Mouse (Mus musculus) forebrain, embryonic 14.5 days (tissue): ENCODE measurements at regions not wholly inside any gene's neighbourhood (a gene's known extent, or its start where the extent isn't known, plus 50 kb on each side); places are given as distances from the start of the nearest gene placed in this dataset.
A peak's percentile ranks its signal among the peaks of the same experiment; 100 is the strongest.

Source experiments
- ATAC-seq: fragments of 200-750 bp; cut with Nextera tagmentation; 2 replicates; pipeline ENCODE4 v1.8.0; 2017; ENCODE audit warnings: mild to moderate bottlenecking, moderate library complexity
- DNase-seq: peaks from one replicate; pipeline ENCODE4 v3.0.0-alpha.2; 2015; ENCODE audit warnings: low spot score
- H3K27ac ChIP-seq: fragments of 300-500 bp; sonication (generic); 2 replicates; pipeline ENCODE4 v1.5.1; 2014; ENCODE audit warnings: low read depth, mild to moderate bottlenecking, control low read depth, low read length, moderate library complexity
- H3K27me3 ChIP-seq: fragments of 300-500 bp; sonication (generic); replicated peaks from 2 replicates; pipeline ENCODE4 v1.6.1; 2014; ENCODE audit warnings: low read length, control low read depth, mixed read lengths; ENCODE audit not compliant: control insufficient read depth, insufficient read depth
- H3K36me3 ChIP-seq: fragments of 300-500 bp; sonication (generic); 2 replicates; pipeline ENCODE4 v1.6.1; 2014; ENCODE audit warnings: low read length, control low read depth; ENCODE audit not compliant: control insufficient read depth, insufficient read depth
- H3K4me1 ChIP-seq: fragments of 300-500 bp; sonication (generic); 2 replicates; pipeline ENCODE4 v1.6.1; 2014; ENCODE audit warnings: antibody characterized with exemption, low read length, control low read depth; ENCODE audit not compliant: control insufficient read depth, insufficient read depth
- H3K4me2 ChIP-seq: fragments of 300-500 bp; sonication (generic); 2 replicates; pipeline ENCODE4 v1.6.1; 2014; ENCODE audit warnings: mild to moderate bottlenecking, control low read depth, low read length
- H3K4me3 ChIP-seq: fragments of 300-500 bp; sonication (generic); 2 replicates; pipeline ENCODE4 v1.5.1; 2014; ENCODE audit warnings: low read depth, low read length, control low read depth
- H3K9ac ChIP-seq: fragments of 300-500 bp; sonication (generic); 2 replicates; pipeline ENCODE4 v1.6.1; 2014; ENCODE audit warnings: mild to moderate bottlenecking, low read length, control low read depth, moderate library complexity
- H3K9me3 ChIP-seq: fragments of 300-500 bp; sonication (generic); replicated peaks from 2 replicates; pipeline ENCODE4 v1.6.1; 2016; ENCODE audit warnings: low read length, control low read depth, mixed read lengths; ENCODE audit not compliant: control insufficient read depth
- WGBS: fragments of 180-500 bp; shearing (Covaris S2); extraction: QIAGEN DNeasy Blood & Tissue Kit; methylation state at CpG from one replicate; pipeline ENCODE4 v1.1.7; 2014; 5-methylcytosine and 5-hydroxymethylcytosine counted together

DNA sequence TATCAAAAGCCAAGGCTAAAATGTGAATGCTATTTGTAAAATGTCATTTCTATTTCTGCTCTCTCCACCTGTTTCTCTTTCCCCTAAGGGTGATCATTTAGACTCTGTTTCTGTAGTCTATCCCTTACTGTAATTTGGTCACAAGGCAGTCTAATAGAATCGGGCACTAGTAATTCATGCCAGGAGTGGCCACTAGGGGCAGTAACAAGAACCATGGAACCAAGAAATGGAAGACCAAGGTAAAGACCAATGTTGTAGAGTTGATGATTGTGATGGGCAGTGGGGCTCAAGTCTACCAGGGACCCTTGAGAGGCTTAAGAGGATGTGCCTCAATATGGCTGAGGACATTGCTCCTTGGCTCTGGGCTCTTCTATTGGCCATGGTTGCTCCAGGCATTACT lies 180.5 kb upstream of the Eif4g2 start:
- no peak overlapping the region for H3K27ac ChIP-seq
- H3K9me3 ChIP-seq, result no peaks in the 10 kb centered on the region
- H3K4me3 ChIP-seq, result no peak overlapping the region
- WGBS, result 83% methylated on average over 1 of the region's 1 CpGs
- H3K4me1 ChIP-seq, result no peaks in the 10 kb centered on the region
- H3K27me3 ChIP-seq, result no peaks in the 10 kb centered on the region
- H3K9ac ChIP-seq, result no peak overlapping the region
- ATAC-seq (no peak), DNase-seq (no peak)
- H3K36me3 ChIP-seq, result no peaks in the 10 kb centered on the region
- no peak overlapping the region for H3K4me2 ChIP-seq

DNA sequence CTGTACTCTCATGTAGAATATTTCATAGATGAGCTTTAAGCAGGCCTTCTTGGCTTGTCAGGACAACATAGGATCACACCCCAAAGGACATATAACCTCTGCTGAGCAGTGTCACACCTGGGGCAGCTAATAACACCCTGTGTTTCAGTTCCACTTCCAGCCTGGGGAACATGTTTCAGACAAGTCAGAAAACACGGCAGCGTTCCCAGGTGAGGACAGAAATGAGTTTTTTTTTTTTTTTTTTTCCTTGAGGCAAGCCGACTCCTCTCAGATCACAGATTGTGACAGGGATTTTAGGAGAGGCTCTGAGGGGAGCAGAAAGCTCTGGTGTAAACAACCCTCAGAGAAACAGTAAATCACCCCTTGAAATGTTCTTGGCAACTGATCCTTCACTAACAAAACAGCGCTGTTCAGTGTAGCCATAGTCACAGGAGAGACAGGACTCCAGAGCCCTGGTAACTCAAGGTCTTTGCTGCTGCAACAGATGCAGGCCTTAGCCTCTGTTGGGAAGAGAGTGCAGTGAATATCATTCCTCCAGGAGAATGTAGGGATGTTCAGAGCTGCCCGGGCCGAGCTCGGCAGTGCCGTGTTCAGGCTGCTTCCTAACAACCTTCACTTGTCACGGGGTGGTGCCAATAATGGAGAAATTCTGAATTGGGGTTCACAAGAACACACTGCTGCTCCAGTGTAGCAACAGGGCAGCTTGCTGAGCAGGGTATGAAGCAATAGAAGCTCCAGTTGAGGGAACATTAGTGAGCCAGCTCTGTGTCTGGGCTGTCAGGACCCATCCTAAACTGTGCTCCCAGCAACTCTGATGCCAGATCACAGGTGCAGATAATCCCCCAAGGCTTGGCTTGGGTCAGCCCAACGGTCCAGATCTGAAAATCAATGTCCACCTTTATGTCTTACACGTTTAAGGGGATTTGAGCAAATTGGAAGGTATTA lies 177.1 kb upstream of the Eif4g2 start:
- no peak for DNase-seq
- H3K36me3 ChIP-seq, result no peaks in the 10 kb centered on the region

DNA sequence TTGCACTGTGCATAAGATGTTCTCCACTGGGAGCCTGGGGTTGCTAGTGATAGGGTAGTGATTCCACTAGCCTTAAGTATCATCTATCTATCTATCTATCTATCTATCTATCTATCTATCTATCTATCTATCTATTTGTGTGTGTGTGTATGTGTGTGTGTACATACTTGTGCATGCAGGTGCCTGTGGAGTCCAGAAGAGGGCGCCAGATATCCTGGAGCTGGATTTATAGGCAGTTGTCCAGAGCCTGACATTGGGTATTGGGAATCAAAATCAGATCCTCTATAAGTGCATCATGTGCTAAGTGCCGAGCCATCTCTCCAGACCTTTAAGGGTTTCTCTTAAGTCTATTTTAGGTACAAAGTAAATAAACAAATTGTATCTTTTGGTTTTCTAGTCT lies 175.0 kb upstream of the Eif4g2 start:
- no peak overlapping the region for H3K4me3 ChIP-seq
- no peak overlapping the region for H3K9ac ChIP-seq
- no peaks in the 10 kb centered on the region for H3K9me3 ChIP-seq
- no peaks in the 10 kb centered on the region for H3K4me1 ChIP-seq
- no peaks in the 10 kb centered on the region for H3K36me3 ChIP-seq
- DNase-seq (no peak), ATAC-seq (no peak)
- no peak overlapping the region for H3K27ac ChIP-seq
- 86% methylated on average over 2 of the region's 2 CpGs for WGBS
- H3K27me3 ChIP-seq, result no peaks in the 10 kb centered on the region
- no peak overlapping the region for H3K4me2 ChIP-seq

More for the DNA sequence above, 177.1 kb upstream of the Eif4g2 start:
- no peak overlapping the region for H3K27ac ChIP-seq
- no peaks in the 10 kb centered on the region for H3K27me3 ChIP-seq
- 81% methylated on average over 11 of the region's 11 CpGs for WGBS
- H3K9me3 ChIP-seq, result no peaks in the 10 kb centered on the region
- H3K4me1 ChIP-seq, result no peaks in the 10 kb centered on the region
- no peak overlapping the region for H3K9ac ChIP-seq
- ATAC-seq, result no peak
- H3K4me2 ChIP-seq, result no peak overlapping the region
- H3K4me3 ChIP-seq, result no peak overlapping the region

DNA sequence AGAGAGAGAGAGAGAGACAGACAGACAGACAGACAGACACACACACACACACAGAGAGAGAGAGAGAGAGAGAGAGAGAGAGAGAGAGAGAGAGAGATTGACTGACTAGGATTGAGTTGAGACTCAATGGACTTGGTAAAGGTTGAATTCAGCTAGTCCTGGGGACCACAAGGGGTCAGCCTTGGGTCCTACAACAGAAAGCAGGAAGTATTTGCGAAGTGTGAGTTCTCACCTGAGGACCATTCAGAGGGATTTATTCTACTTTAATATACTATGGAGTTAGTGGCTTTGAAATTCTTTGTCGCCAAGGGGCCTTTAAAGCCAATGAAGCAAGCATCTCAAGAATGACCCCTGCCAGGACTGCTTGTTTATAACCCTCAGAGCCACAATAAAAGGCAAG lies 173.4 kb upstream of the Eif4g2 start:
- Histone ChIP-seq H3K4me2 (no peak overlapping the region), H3K4me1 (no peaks in the 10 kb centered on the region), H3K27me3 (no peaks in the 10 kb centered on the region), H3K36me3 (no peaks in the 10 kb centered on the region), H3K9ac (no peak overlapping the region), H3K9me3 (no peaks in the 10 kb centered on the region), H3K4me3 (no peak overlapping the region), H3K27ac (no peak overlapping the region)
- ATAC-seq, result no peak
- DNase-seq, result no peak
- 78% methylated on average over 2 of the region's 2 CpGs for whole genome bisulfite sequencing

DNA sequence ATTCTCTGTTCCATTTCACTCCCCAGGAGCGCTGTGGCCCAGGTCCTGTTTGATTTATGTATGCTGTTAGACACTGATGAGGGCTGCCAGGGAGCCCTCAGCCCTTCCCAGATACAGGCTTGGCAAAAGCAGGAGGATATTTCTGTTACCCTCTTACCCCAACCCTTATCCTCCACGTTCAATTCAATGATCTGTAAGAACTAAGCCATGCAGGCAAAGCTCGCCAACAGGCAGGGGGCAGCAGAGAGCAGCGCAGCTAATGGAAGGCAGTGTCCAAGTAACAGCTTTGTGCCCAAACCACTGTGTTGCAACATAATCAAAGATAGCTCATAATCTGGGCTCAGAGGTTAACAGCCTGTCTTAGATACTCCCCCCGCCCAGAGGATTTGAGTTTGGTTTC lies 166.8 kb upstream of the Eif4g2 start:
- H3K27me3 ChIP-seq, result no peaks in the 10 kb centered on the region
- H3K4me1 ChIP-seq, result no peaks in the 10 kb centered on the region
- peak; percentile 78 for DNase-seq
- H3K4me3 ChIP-seq, result no peak overlapping the region
- peak; percentile 62; the same call in 1 of the 2 replicates for ATAC-seq
- 29% methylated on average over 5 of the region's 5 CpGs for WGBS
- no peak overlapping the region for H3K27ac ChIP-seq
- no peaks in the 10 kb centered on the region for H3K9me3 ChIP-seq
- H3K9ac ChIP-seq, result no peak overlapping the region
- no peak overlapping the region for H3K4me2 ChIP-seq
- H3K36me3 ChIP-seq, result no peaks in the 10 kb centered on the region

DNA sequence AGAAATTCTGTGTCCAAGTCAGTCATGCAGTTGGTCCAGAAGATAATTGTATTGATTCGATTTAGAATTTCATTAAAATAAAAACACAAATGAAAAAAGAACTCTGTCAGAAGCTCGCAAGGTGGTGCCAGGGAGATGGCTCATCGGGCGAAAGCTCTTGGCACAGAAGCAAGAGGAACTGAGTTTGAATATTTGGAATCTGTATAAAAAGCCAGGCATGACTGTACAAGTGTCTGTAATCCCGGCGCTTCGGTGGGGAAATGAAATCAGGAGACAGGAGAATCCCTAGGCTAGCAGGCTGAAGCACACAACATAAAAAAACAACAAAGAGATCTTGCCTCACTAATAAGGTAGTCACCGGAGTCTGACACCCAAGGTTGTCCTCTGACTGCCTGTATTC lies 162.7 kb upstream of the Eif4g2 start:
- no peak for DNase-seq
- Histone ChIP-seq H3K4me1 (no peaks in the 10 kb centered on the region), H3K4me3 (no peak overlapping the region), H3K9me3 (no peaks in the 10 kb centered on the region), H3K9ac (no peak overlapping the region), H3K27ac (no peak overlapping the region), H3K27me3 (no peaks in the 10 kb centered on the region), H3K36me3 (no peaks in the 10 kb centered on the region), H3K4me2 (no peak overlapping the region)
- 94% methylated on average over 8 of the region's 8 CpGs for WGBS
- ATAC-seq, result no peak

DNA sequence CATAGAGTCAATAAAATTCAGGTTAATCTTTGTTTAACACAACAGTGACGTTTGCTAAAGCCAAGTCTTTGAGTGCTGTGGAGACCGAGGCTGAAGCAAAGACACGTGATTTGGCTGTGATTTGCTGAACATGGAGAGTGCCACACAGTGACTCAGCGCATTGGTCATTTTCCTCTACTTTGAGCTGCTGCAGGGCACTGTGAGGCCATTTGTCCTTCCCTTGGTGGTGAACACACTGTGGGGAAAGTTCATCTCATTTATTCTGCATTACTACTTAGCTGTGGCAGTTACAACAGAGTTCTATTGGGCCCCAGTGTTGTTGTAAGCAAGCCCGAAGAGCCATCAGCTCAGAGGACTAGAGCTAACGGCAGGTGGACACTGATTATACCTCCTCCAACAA lies 162.2 kb upstream of the Eif4g2 start:
- no peak overlapping the region for H3K4me3 ChIP-seq
- no peak overlapping the region for H3K9ac ChIP-seq
- no peaks in the 10 kb centered on the region for H3K4me1 ChIP-seq
- no peak overlapping the region for H3K4me2 ChIP-seq
- ATAC-seq (no peak), DNase-seq (no peak)
- H3K27me3 ChIP-seq, result no peaks in the 10 kb centered on the region
- no peak overlapping the region for H3K27ac ChIP-seq
- 81% methylated on average over 6 of the region's 6 CpGs for WGBS
- H3K9me3 ChIP-seq, result no peaks in the 10 kb centered on the region
- H3K36me3 ChIP-seq, result no peaks in the 10 kb centered on the region

DNA sequence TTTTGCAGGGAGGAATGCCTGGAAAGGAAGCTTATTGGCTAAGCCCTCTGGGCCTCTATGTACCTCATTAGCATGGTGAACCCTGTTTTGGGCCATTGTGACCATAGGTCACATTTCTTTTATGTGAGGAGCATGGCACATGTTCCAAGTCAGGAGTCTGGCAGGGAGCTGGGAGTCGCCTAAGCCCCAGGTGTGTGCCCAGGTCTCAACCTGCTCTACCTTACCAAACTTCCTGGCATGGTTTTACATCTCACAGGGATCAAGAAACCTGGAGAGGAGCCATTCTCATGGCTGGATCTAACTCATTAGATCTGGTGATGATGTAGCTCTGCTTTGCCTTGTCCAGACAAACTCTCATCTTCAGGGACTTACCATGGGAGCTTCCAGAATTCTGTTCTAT lies 161.0 kb upstream of the Eif4g2 start:
- Histone ChIP-seq H3K4me3 (no peak overlapping the region), H3K36me3 (no peaks in the 10 kb centered on the region), H3K27me3 (no peaks in the 10 kb centered on the region), H3K9ac (no peak overlapping the region), H3K9me3 (no peaks in the 10 kb centered on the region), H3K4me1 (no peaks in the 10 kb centered on the region), H3K27ac (no peak overlapping the region), H3K4me2 (no peak overlapping the region)
- ATAC-seq (no peak), DNase-seq (no peak)
- 71% methylated on average over 1 of the region's 1 CpGs for WGBS

DNA sequence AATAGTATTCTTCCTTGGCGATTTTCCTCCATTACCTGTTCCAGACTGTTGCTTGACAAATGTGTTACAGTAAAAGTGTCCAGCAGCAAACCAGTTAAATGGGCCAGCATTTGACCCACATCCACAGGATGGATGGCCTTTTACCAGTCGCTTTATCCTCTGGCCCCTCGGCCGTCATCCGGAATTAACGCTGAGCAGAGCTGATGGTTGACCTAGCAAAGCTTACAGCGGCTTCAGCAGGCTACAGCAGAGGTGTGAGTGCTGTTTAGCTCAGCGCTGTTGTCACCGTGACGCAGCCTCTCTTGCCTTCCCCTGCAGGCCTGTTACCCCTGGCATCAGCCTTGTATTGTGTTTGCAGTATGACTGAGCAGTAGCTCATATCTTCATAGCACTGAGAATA lies 159.8 kb upstream of the Eif4g2 start:
- Histone ChIP-seq H3K27ac (no peak overlapping the region), H3K9ac (no peak overlapping the region), H3K4me3 (no peak overlapping the region), H3K27me3 (no peaks in the 10 kb centered on the region), H3K36me3 (no peaks in the 10 kb centered on the region), H3K9me3 (no peaks in the 10 kb centered on the region), H3K4me2 (no peak overlapping the region), H3K4me1 (no peaks in the 10 kb centered on the region)
- WGBS, result 75% methylated on average over 10 of the region's 10 CpGs
- ATAC-seq (no peak), DNase-seq (no peak)
